ENCODE assay signal across 8 mouse cellular contexts in genomic region chr14:55899701-55900413, GRCm38 (mm10). TPM values are rescaled to one million over a fixed set of nuclear protein-coding genes. Genes with fewer than 3 reads are reported as not detected.
A peak's percentile ranks its signal among the peaks of the same experiment; 100 is the strongest.
DNase-seq lines count a peak whose midpoint lies in the region; ATAC-seq lines count a peak whose summit lies in the region.

TSS of gene Sdr39u1 (minus strand) at chr14:55900293.

- H3K36me3 ChIP-seq in forebrain, embryonic 16.5 days (ENCODE audit: control insufficient read depth, insufficient read depth), result peaks cover 2% of the 10 kb centered on the region; the same call in 1 of the 2 replicates
- H3K36me3 ChIP-seq in liver, embryonic 15.5 days (replicated peaks), result peaks cover 29% of the 10 kb centered on the region
- peaks cover 10% of the 10 kb centered on the region for H3K36me3 ChIP-seq in neural tube, embryonic 11.5 days (ENCODE audit: control insufficient read depth, insufficient read depth, low read length)
- H3K36me3 ChIP-seq in stomach, embryonic 15.5 days, result peaks cover 29% of the 10 kb centered on the region

- intact Hi-C loops in heart, postnatal 14 days (cut with DNase I), result no loop called here

- H3K27me3 ChIP-seq in forebrain, embryonic 16.5 days (replicated peaks; ENCODE audit: control insufficient read depth, insufficient read depth, low read length), result no peaks in the 10 kb centered on the region
- peaks cover 13% of the 10 kb centered on the region for H3K27me3 ChIP-seq in liver, embryonic 15.5 days
- no peaks in the 10 kb centered on the region for H3K27me3 ChIP-seq in neural tube, embryonic 11.5 days (ENCODE audit: control insufficient read depth, insufficient read depth, low read length)
- H3K27me3 ChIP-seq in stomach, embryonic 15.5 days (replicated peaks), result no peaks in the 10 kb centered on the region

- WGBS in forebrain, embryonic 16.5 days, result 2% methylated on average over 39 of the region's 39 CpGs
- under 1% methylated on average over 39 of the region's 39 CpGs for WGBS in large intestine, adult 2 months
- WGBS in liver, embryonic 15.5 days (ENCODE audit: insufficient replicate concordance), result 2% methylated on average over 39 of the region's 39 CpGs
- 3% methylated on average over 39 of the region's 39 CpGs for WGBS in neural tube, embryonic 11.5 days
- under 1% methylated on average over 39 of the region's 39 CpGs for WGBS in stomach, embryonic 15.5 days

- ATAC-seq in forebrain, embryonic 16.5 days, result peak; percentile 97
- peak; percentile 70 for ATAC-seq in liver, embryonic 15.5 days (ENCODE audit: insufficient read depth)
- ATAC-seq in neural tube, embryonic 11.5 days (ENCODE audit: insufficient read depth, low FRiP score, low TSS enrichment), result peak; percentile 90
- ATAC-seq in stomach, embryonic 15.5 days (ENCODE audit: insufficient read depth, low FRiP score, low read depth), result peak; percentile 89

- peak within 1 kb of the TSS; percentile 92 for H3K4me2 ChIP-seq in forebrain, embryonic 16.5 days (ENCODE audit: low read length)
- H3K4me2 ChIP-seq in liver, embryonic 15.5 days, result peak within 1 kb of the TSS; percentile 81
- H3K4me2 ChIP-seq in neural tube, embryonic 11.5 days (ENCODE audit: low read depth), result peak within 1 kb of the TSS; percentile 89
- peak within 1 kb of the TSS; percentile 66 for H3K4me2 ChIP-seq in stomach, embryonic 15.5 days

- peak within 1 kb of the TSS; percentile 63 for H3K4me3 ChIP-seq in forebrain, embryonic 16.5 days (replicated peaks; ENCODE audit: low read length)
- peak within 1 kb of the TSS; percentile 51 for H3K4me3 ChIP-seq in liver, embryonic 15.5 days (replicated peaks)
- H3K4me3 ChIP-seq in neural tube, embryonic 11.5 days (ENCODE audit: low read depth, low read length), result peak within 1 kb of the TSS; percentile 46
- peak within 1 kb of the TSS; percentile 46 for H3K4me3 ChIP-seq in stomach, embryonic 15.5 days (replicated peaks)

- DNase-seq in CD8-positive naive resting alpha-beta T cell, adult 2 months (ENCODE audit: low read depth in 2 of 2, low spot score in 2 of 2), result peak; percentile 80 to 86
- peak; percentile 95 for DNase-seq in cerebellum, adult 11-12 months
- peak; percentile 80 to 85 for DNase-seq in heart, postnatal 14 days
- no peak for DNase-seq in large intestine, adult 2 months (ENCODE audit: low read depth, low spot score)
- peak; percentile 88 for DNase-seq in neural tube, embryonic 11.5 days (ENCODE audit: low spot score)

- no peaks in the 10 kb centered on the region for H3K9me3 ChIP-seq in forebrain, embryonic 16.5 days (ENCODE audit: control insufficient read depth, low read length)
- no peaks in the 10 kb centered on the region for H3K9me3 ChIP-seq in liver, embryonic 15.5 days (replicated peaks)
- no peaks in the 10 kb centered on the region for H3K9me3 ChIP-seq in neural tube, embryonic 11.5 days (ENCODE audit: control insufficient read depth, low read length)
- no peaks in the 10 kb centered on the region for H3K9me3 ChIP-seq in stomach, embryonic 15.5 days

- peak within 1 kb of the TSS; percentile 83 for H3K27ac ChIP-seq in forebrain, embryonic 16.5 days (ENCODE audit: low read length)
- 0 out of 2 replicates have a peak within 1 kb of the TSS, but pooled peaks have one; percentile 41 for H3K27ac ChIP-seq in liver, embryonic 15.5 days (replicated peaks)
- H3K27ac ChIP-seq in neural tube, embryonic 11.5 days (ENCODE audit: low read depth, low read length), result peak within 1 kb of the TSS; percentile 65; the same call in 1 of the 2 replicates
- H3K27ac ChIP-seq in stomach, embryonic 15.5 days, result peak within 1 kb of the TSS; percentile 72

- H3K4me1 ChIP-seq in forebrain, embryonic 16.5 days (replicated peaks; ENCODE audit: control insufficient read depth, insufficient read depth, low read length), result peaks cover 16% of the 10 kb centered on the region
- peaks cover 28% of the 10 kb centered on the region for H3K4me1 ChIP-seq in liver, embryonic 15.5 days (replicated peaks)
- H3K4me1 ChIP-seq in neural tube, embryonic 11.5 days (ENCODE audit: control insufficient read depth, insufficient read depth, low read length), result 0 out of 2 replicates have a peak, but pooled peaks cover 8% of the 10 kb centered on the region
- H3K4me1 ChIP-seq in stomach, embryonic 15.5 days, result peaks cover 19% of the 10 kb centered on the region; the same call in 1 of the 2 replicates

- H3K9ac ChIP-seq in forebrain, embryonic 16.5 days (replicated peaks; ENCODE audit: low read depth, low read length), result peak within 1 kb of the TSS; percentile 69
- peak within 1 kb of the TSS; percentile 40; the same call in 1 of the 2 replicates for H3K9ac ChIP-seq in liver, embryonic 15.5 days
- peak within 1 kb of the TSS; percentile 74 for H3K9ac ChIP-seq in neural tube, embryonic 11.5 days (ENCODE audit: low read length)
- peak within 1 kb of the TSS; percentile 31 for H3K9ac ChIP-seq in stomach, embryonic 15.5 days

RNA-seq across cellular contexts. Expression of gene Sdr39u1, which starts in this region (rescaled TPM):
- polyA plus RNA-seq in forebrain, embryonic 16.5 days (2015; fragmentation: Nextera tagmentation; extraction: Ambion mirVana), result 102 and 128 TPM in 2 replicates
- total RNA-seq in heart, postnatal 14 days (2021), result 10 to 100 TPM; 71.5 to 78.4 TPM
- 56.0 and 60.7 TPM in 2 replicates for polyA plus RNA-seq in large intestine, adult 2 months (2012; rRNA removed)
- polyA plus RNA-seq in liver, embryonic 15.5 days (2015; fragmentation: Nextera tagmentation; extraction: Ambion mirVana), result 12.8 and 15.5 TPM in 2 replicates
- polyA plus RNA-seq in neural tube, embryonic 11.5 days (2014; fragmentation: Nextera tagmentation; extraction: Ambion mirVana), result 45.7 and 52.6 TPM in 2 replicates
- 56.0 and 65.7 TPM in 2 replicates for polyA plus RNA-seq in stomach, embryonic 15.5 days (2015; fragmentation: Nextera tagmentation; extraction: Ambion mirVana)
